ENCODE assay signal across 12 mouse cellular contexts in genomic region chr14:27405452-27405851, GRCm38 (mm10). TPM values are rescaled to one million over a fixed set of nuclear protein-coding genes. Genes with fewer than 3 reads are reported as not detected.
DNase-seq lines count a peak whose midpoint lies in the region; ATAC-seq lines count a peak whose summit lies in the region.
"Had no signal": no experiment of that assay in that cellular context is flagged by ENCODE, and none has a peak within 500 bp of the region (broad histone marks: within the 10 kb centered on the region; RNA-seq: fewer than 3 reads in every experiment).

No protein-coding gene starts in this region.

- DNase-seq in heart, adult 11 months = peak; percentile 93
- DNase-seq in CD4-positive helper T cell, adult 2 months (ENCODE audit: low read depth, low spot score) = peak; percentile 89
- peak; percentile 56 for DNase-seq in spleen, adult 12 weeks (ENCODE audit: low spot score)
- DNase-seq in right cerebral cortex, postnatal 4 days = no peak
- no peak for DNase-seq in urinary bladder, postnatal 10 days (ENCODE audit: low spot score)
- DNase-seq: gastrocnemius, postnatal 36 days; kidney, adult 18-20 months had no signal

- no peaks in the 10 kb centered on the region for H3K27me3 ChIP-seq in heart, embryonic 12.5 days (replicated peaks)
- H3K27me3 ChIP-seq: embryonic facial prominence, embryonic 12.5 days; midbrain, embryonic 13.5 days had no signal

- peaks cover 4% of the 10 kb centered on the region for H3K9me3 ChIP-seq in heart, embryonic 12.5 days (replicated peaks)
- H3K9me3 ChIP-seq: embryonic facial prominence, embryonic 12.5 days had no signal

- no peak for ATAC-seq in heart, embryonic 12.5 days (ENCODE audit: insufficient number of reproducible peaks, low FRiP score)
- peak; percentile 88 for ATAC-seq in granulocyte monocyte progenitor cell, adult 5-6 weeks (replicated peaks; ENCODE audit: poor library complexity, severe bottlenecking)
- no peak for ATAC-seq in erythroblast, adult 5-6 weeks (replicated peaks; ENCODE audit: low FRiP score, poor library complexity, severe bottlenecking)
- ATAC-seq: midbrain, embryonic 13.5 days had no signal

- WGBS in heart, embryonic 12.5 days = 87% methylated on average over 4 of the region's 4 CpGs

- no peak overlapping the region for H3K4me2 ChIP-seq in heart, embryonic 12.5 days
- H3K4me2 ChIP-seq: embryonic facial prominence, embryonic 12.5 days; midbrain, embryonic 13.5 days had no signal

- H3K9ac ChIP-seq in heart, embryonic 12.5 days = no peak overlapping the region
- H3K9ac ChIP-seq: embryonic facial prominence, embryonic 12.5 days; midbrain, embryonic 13.5 days had no signal

- peaks cover 32% of the 10 kb centered on the region for H3K36me3 ChIP-seq in heart, embryonic 12.5 days
- H3K36me3 ChIP-seq: embryonic facial prominence, embryonic 12.5 days; midbrain, embryonic 13.5 days had no signal

- H3K4me3 ChIP-seq in heart, embryonic 12.5 days = no peak overlapping the region
- H3K4me3 ChIP-seq: embryonic facial prominence, embryonic 12.5 days; midbrain, embryonic 13.5 days had no signal

- H3K27ac ChIP-seq in heart, embryonic 12.5 days (ENCODE audit: poor library complexity, severe bottlenecking) = no peak overlapping the region
- H3K27ac ChIP-seq: embryonic facial prominence, embryonic 12.5 days; midbrain, embryonic 13.5 days had no signal

- H3K4me1 ChIP-seq in heart, embryonic 12.5 days (replicated peaks) = peaks cover 11% of the 10 kb centered on the region; the same call in 1 of the 2 replicates
- H3K4me1 ChIP-seq: embryonic facial prominence, embryonic 12.5 days; midbrain, embryonic 13.5 days had no signal

RNA-seq across cellular contexts. Expression of gene Fam208a, which starts 23.2 kb away (rescaled TPM):
- 13.1 and 14.5 TPM in 2 replicates for polyA plus RNA-seq in heart, embryonic 12.5 days (2016; fragmentation: Nextera tagmentation; extraction: Ambion mirVana)
- 28.4 and 32.0 TPM in 2 replicates for total RNA-seq in granulocyte monocyte progenitor cell, adult 5-6 weeks (2014; fragmentation: Nextera tagmentation)
- total RNA-seq in granulocyte monocyte progenitor cell, adult 5-6 weeks (2017) = 22.1 and 31.7 TPM in 2 replicates
- total RNA-seq in erythroblast, adult 5-6 weeks (2015; ENCODE audit: low replicate concordance) = 14.4 and 15.9 TPM in 2 replicates
- total RNA-seq in erythroblast, adult 5-6 weeks (2017; ENCODE audit: low replicate concordance) = 21.0 and 25.2 TPM in 2 replicates

Comparison
In these comparisons a context has a peak if more than half of its experiments do, and no peak if none do; other contexts are left out.
1. DNase-seq: peak in heart, adult 11 months (single experiment), CD4-positive helper T cell, adult 2 months (single experiment) and spleen, adult 12 weeks (single experiment); none in right cerebral cortex, postnatal 4 days (single experiment) and urinary bladder, postnatal 10 days (single experiment).